Mouse (Mus musculus): ENCODE measurements around the gene Kdm5a.

DNA sequence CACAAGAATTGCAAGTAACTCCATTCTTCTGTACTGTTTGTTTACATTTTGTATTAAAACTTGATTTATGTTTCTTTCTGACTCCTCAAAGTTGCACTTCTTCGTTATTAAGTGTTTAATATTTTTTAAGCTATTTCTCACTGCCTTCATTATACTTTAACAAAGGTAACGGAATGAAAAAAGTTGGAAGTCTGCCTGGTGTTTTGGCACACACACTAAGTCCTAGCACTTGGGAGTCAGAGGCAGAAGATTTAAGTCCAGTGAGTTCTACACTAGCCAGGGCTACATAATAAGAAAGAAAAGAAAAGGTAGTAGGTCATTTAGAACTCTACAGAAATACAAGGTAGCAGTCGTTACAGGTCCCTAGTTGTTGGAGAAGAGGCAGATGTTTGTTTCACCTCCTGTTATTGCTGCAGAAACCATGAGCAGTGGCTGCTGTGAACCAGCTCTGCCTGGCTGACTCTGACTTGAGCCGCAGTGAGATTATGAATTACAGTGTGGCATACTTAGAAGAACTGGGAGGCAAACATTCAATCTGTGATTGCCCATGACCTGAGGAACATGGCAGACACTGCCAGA lies 78.3 kb downstream of the Kdm5a start:
- TF ChIP-seq CTCF (IDR thresholded peaks at IDR 0.05; ENCODE audit: low read depth) (no peak), EP300 (IDR thresholded peaks at IDR 0.05; ENCODE audit: low read depth) (no peak)

Measured in liver, embryonic 14.5 days (tissue).